Mouse (Mus musculus): Measurements from ENCODE around the gene Arhgef17. TPM values are rescaled to one million over a fixed set of nuclear protein-coding genes. Genes with fewer than 3 reads are reported as not detected.

The Arhgef17 gene
- 16.8 and 17.4 TPM in 2 replicates for polyA plus RNA-seq (2012; rRNA removed)

DNA sequence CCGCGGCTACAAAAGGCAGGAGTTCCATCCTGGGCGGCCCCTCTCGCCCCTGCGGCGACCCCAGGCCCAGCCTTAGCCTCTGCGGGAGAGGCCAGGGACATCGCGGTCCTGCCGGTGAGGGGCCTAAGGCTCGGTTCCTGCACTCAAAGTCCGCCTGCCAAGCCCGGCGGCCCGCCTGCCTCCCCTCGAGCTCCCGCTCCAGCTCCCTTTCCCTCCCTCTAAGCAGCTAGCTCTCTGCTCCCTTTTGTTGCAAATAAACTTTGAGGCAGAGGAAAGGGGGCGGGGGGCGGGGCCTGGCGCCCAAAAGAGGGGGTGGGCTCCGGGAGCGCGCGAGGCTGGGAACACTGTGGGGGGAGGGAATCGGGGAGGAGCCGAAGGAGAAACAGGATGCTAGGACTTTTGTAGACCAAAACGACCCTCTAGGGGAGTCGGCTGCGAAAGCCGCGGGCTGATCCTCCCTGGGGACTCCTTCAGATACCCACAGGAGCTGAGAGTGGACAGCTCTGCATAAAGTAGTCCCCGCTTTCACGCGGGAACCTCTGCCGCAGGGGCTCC is at the start of gene Arhgef17:
Arhgef17 (minus strand) TSS at position 182 of the 555 bp plus-strand sequence.

DNA sequence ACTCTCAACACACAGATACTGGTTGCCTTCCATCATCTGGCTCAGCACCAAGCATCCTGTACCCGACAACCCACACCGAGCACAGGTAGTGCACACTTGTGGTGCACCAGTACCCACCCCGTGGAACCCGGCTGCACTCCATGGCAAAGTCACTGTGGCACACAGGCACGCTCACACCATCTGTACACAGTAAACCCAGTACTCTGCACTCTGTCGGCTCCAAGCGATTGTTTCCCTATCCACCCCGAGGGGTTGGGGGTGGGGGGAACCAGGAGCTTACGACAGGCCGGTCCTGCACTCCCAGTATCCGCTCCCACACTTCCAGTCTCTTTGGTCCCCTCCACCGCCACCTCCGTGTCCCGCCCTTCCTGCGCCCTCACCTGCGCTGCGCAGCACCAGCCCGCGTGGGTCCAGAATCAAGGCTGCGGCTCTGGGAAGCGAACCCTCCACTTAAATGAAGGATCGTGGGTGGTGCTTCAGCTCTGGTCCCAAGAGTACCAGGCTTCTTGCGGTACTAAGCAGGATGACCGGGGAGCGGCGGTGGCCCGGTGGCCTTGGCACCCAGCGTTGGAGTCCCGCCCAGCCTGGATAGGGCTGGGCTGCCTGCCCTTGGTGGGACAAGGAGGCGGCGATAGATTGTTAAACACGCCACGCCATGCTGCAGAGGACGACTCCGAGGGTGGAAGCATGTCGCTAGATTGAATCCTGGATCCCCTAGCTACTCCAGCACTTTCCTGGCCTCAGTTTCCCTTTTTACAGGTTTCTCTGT is 42.4 kb upstream of the Arhgef17 start, which contains the start of gene P2ry6:
P2ry6 (minus strand) TSS at position 515 of the 769 bp plus-strand sequence.

DNA sequence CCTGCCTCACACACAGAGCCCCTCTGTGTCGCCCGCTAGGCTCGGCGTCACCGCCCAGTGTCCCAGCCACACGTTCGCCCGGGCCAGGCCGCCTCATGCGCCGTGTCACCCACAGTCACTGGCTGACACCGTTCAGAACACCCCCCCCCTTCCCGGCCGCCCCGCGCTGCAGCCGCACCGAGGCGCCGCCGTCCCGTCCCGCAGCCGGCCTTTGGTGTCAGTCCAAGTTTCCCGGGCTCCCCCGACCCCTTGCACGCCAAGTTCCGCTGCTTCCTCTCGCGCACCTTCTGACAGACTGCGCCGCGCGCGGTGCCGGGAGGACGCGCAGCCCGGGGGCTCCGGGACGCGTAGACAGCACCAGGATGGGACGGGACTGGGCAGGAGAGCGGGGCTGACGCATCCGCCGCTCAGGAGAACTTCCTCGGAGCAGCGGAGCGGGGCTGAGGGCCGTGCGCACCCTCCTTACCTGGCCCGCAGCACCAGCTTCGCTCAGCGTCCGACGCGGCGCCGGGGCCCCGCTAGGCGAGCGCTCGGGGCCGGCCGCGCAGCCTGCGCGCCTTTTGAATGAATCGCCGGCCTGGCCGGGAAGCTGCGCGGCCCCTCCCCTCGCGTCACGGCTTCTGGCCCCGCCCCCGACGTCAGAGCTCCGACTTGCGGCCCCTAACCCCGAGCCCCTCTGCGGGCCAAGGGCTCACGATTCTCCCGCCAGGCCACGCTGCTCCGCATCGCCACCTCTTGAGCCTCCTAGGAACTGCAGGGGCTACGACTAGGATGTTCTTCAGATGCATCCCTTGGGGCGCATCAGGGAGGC is 68.9 kb downstream of the Arhgef17 start, which contains the start of gene Relt:
Relt (minus strand) TSS at position 619 of the 811 bp plus-strand sequence.

Other genes with a start within 250 kb of the Arhgef17 start
- 54.0 and 59.4 TPM in 2 replicates for gene Fam168a, start 225.5 kb downstream of the Arhgef17 start, polyA plus RNA-seq (2012; rRNA removed)
- gene Relt, start 68.7 kb downstream of the Arhgef17 start, polyA plus RNA-seq (2012; rRNA removed), result 4.5 and 4.7 TPM in 2 replicates
- gene P2ry6, start 42.5 kb upstream of the Arhgef17 start, polyA plus RNA-seq (2012; rRNA removed), result 89.3 and 105 TPM in 2 replicates
- gene P2ry2, start 80.8 kb upstream of the Arhgef17 start, polyA plus RNA-seq (2012; rRNA removed), result 21.5 and 32.9 TPM in 2 replicates
- gene Fchsd2, start 160.8 kb upstream of the Arhgef17 start, polyA plus RNA-seq (2012; rRNA removed), result 11.1 and 18.1 TPM in 2 replicates

All from colon, adult 2 months (tissue).